Mouse (Mus musculus) kidney, adult 2 months (tissue): ENCODE measurements at regions not wholly inside any gene's neighbourhood (a gene's known extent, or its start where the extent isn't known, plus 50 kb on each side); places are given as distances from the start of the nearest gene placed in this dataset.

Experiments
- CTCF ChIP-seq: fragments of 200-500 bp; conservative IDR thresholded peaks from 2 replicates; pipeline ENCODE4 v1.5.1; 2011; ENCODE audit warnings: low read depth, mild to moderate bottlenecking, control low read depth, low read length, moderate library complexity, mixed read lengths; ENCODE audit not compliant: insufficient read depth, insufficient read length
- POLR2A ChIP-seq: fragments of 200-500 bp; IDR thresholded peaks from one replicate; pipeline ENCODE4 v1.6.1; 2011; ENCODE audit warnings: low read depth, low read length, control low read depth

- TF ChIP-seq CTCF (no peak), POLR2A (no peak)
These were observed 119.2 kb upstream of the Slc22a23 start for GRCm38 (mm10) chr13:34464221-34464620.
